Mouse (Mus musculus) limb, embryonic 13.5 days (tissue): ENCODE data around the gene Cyp2a4. TPM values are rescaled to one million over a fixed set of nuclear protein-coding genes. Genes with fewer than 3 reads are reported as not detected.
"Not testable (repeated sequence)": the region's sequence is repeated elsewhere in the genome, so short reads cannot be mapped to it uniquely, and the experiment has no call there.

Experiments used
- ATAC-seq: fragments of 200-750 bp; cut with Nextera tagmentation; 2 replicates; pipeline ENCODE4 v1.8.0; 2017; ENCODE audit warnings: low read depth, moderate number of reproducible peaks, moderate TSS enrichment; ENCODE audit not compliant: low FRiP score
- H3K27ac ChIP-seq: fragments of 300-500 bp; sonication (generic); 2 replicates; pipeline ENCODE4 v1.5.1; 2015; ENCODE audit warnings: inconsistent platforms, mild to moderate bottlenecking, moderate library complexity
- H3K27me3 ChIP-seq: fragments of 300-500 bp; sonication (generic); 2 replicates; pipeline ENCODE4 v1.6.1; 2015; ENCODE audit warnings: mild to moderate bottlenecking, inconsistent platforms
- H3K36me3 ChIP-seq: fragments of 300-500 bp; sonication (generic); 2 replicates; pipeline ENCODE4 v1.6.1; 2015; ENCODE audit warnings: inconsistent platforms, mild to moderate bottlenecking, moderate library complexity
- H3K4me1 ChIP-seq: fragments of 300-500 bp; sonication (generic); 2 replicates; pipeline ENCODE4 v1.6.1; 2015; ENCODE audit warnings: inconsistent platforms
- H3K4me2 ChIP-seq: fragments of 300-500 bp; sonication (generic); replicated peaks from 2 replicates; pipeline ENCODE4 v1.6.1; 2015; ENCODE audit warnings: inconsistent platforms, mild to moderate bottlenecking, moderate library complexity
- H3K4me3 ChIP-seq: fragments of 300-500 bp; sonication (generic); 2 replicates; pipeline ENCODE4 v1.5.1; 2015; ENCODE audit warnings: moderate library complexity, mild to moderate bottlenecking, inconsistent platforms
- H3K9ac ChIP-seq: fragments of 300-500 bp; sonication (generic); 2 replicates; pipeline ENCODE4 v1.6.1; 2015; ENCODE audit warnings: mild to moderate bottlenecking, inconsistent platforms
- H3K9me3 ChIP-seq: fragments of 300-500 bp; sonication (generic); 2 replicates; pipeline ENCODE4 v1.6.1; 2016; ENCODE audit warnings: inconsistent platforms
- WGBS: fragments of 180-500 bp; shearing (Covaris S2); methylation state at CpG from one replicate; pipeline ENCODE4 v1.1.7; 2015; 5-methylcytosine and 5-hydroxymethylcytosine counted together
- polyA plus RNA-seq: library from polyadenylated mRNA; unstranded; fragments of >200 nt; fragmentation: Nextera tagmentation; extraction: Ambion mirVana; gene quantifications from 2 replicates; pipeline ENCODE4 v1.2.1, GENCODE M21; 2015

Cyp2a4 gene
- not detected in 2 replicates for polyA plus RNA-seq

GRCm38 (mm10) chr7:26306926-26307325, at the start of gene Cyp2a4:
Gene Cyp2a4 (plus strand): TSS chr7:26307169.
- WGBS: 59% methylated on average over 2 of the region's 2 CpGs
- not testable (repeated sequence) for H3K36me3 ChIP-seq, ATAC-seq

DNA sequence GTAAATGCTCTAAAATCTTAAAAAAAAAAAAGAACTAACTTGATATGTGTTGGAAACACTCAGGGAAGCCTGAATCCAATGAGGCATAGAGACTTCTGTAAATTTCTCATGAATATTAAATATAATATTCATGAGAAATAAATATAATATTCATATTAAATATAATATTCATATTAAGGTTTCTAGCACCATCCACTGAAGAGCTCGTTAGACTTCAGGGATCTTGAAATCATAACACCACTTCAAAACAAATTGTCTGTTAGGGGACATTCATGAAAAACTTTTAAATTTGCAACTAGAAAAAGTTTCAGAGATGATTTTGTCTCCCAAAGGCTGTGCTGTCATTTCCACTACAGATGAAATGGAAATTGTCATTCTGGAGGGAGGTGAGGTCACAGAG, 46.9 kb upstream of the Cyp2a4 start, which contains the start of gene Vmn1r184:
Gene Vmn1r184, plus strand, starts transcription at position 301 of the 400 bp plus-strand sequence.
- H3K4me2 ChIP-seq, H3K4me1 ChIP-seq, ATAC-seq, H3K9ac ChIP-seq, H3K4me3 ChIP-seq, H3K9me3 ChIP-seq, H3K36me3 ChIP-seq, H3K27me3 ChIP-seq, H3K27ac ChIP-seq: not testable (repeated sequence)
- WGBS: 81% methylated on average over 1 of the region's 1 CpGs

More at GRCm38 (mm10) chr7:26306926-26307325, at the start of gene Cyp2a4:
- peaks cover 12% of the 10 kb centered on the region; the same call in 1 of the 2 replicates for H3K9me3 ChIP-seq
- not testable (repeated sequence) for H3K9ac ChIP-seq, H3K4me3 ChIP-seq, H3K27ac ChIP-seq, H3K27me3 ChIP-seq, H3K4me1 ChIP-seq, H3K4me2 ChIP-seq

DNA sequence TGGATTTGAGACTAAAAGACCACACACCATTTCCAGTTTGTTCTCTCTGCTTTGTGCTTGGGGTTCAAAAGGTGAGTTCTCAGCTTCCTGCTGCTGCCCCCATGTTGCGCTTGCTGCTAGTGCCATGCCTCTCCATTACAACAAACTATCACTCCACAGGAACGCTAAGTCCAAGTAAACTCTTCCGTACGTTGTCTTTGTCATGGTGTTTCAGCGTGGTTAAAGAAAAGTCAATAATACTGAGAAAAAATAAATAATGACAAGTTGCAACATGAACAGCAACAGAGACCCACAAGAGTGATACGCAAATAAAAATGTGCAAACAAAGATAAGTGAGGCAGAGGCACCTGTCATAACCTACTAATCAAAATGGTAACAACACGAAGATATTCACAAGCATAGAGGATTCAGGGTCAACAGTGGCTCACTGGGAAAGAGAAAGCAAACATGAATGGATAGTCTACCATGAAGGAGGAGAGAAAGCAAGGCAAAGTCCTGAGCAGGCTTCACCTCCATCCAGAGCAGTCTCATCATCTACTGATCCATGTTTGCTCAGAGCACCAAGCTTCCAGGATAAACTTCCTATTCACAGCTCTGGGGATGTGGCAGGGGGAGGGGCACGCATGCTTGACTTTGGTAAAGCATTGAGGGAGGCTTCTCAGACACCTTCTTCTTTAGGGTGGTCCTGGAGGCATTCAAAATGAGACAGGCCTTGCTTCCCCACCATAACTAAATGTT, 3.4 kb upstream of the Cyp2a4 start:
- H3K9ac ChIP-seq, ATAC-seq, H3K9me3 ChIP-seq, H3K36me3 ChIP-seq, H3K27ac ChIP-seq, H3K4me2 ChIP-seq, H3K4me1 ChIP-seq, H3K4me3 ChIP-seq, H3K27me3 ChIP-seq: not testable (repeated sequence)
- WGBS: 77% methylated on average over 8 of the region's 8 CpGs

DNA sequence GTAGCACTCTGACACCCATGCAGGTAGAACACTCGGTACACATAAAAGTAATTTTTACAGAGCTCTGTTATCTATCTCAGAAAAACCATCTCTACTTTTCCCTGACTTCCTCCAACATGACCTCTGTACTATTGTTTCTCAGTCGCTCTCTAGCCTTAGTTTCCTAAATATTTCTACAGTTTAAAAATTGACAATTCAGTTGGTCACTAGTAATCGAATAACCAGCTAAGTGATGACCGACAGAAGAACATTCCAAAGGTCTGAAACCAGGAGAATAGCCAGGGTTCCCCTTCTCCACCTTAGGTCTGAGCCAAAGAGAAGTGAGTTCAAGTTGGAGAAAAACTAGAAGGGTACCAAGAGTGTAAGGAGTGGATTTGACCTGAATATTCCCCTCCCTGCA, 4.8 kb downstream of the Cyp2a4 start:
- H3K36me3 ChIP-seq, H3K27me3 ChIP-seq: not testable (repeated sequence)
- WGBS: 87% methylated on average over 4 of the region's 4 CpGs

DNA sequence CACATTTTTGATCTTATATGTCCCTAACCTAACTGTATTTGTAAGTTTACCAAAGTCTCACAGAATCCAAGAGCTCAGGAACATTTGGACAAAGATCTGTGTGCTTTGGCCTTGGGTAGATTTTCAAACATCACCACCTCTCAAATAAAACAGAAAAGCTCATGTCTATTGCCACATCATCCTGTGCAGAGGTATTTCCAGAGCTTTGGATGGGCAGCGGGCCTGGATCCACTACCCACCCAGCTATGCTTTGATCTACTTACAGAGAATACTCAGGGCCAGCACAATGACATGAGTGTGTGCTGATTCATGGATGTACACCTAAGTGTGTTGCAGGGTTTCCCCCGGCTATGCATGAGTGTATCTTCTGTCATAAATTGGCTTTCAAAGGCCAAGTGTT, 8.2 kb downstream of the Cyp2a4 start:
- H3K9me3 ChIP-seq, H3K36me3 ChIP-seq, ATAC-seq, H3K9ac ChIP-seq, H3K27ac ChIP-seq, H3K27me3 ChIP-seq, H3K4me2 ChIP-seq, H3K4me3 ChIP-seq, H3K4me1 ChIP-seq: not testable (repeated sequence)
- WGBS: 85% methylated on average over 2 of the region's 2 CpGs

More for the DNA sequence above, 4.8 kb downstream of the Cyp2a4 start:
- H3K4me1 ChIP-seq, ATAC-seq, H3K27ac ChIP-seq, H3K9ac ChIP-seq, H3K4me2 ChIP-seq, H3K4me3 ChIP-seq: not testable (repeated sequence)
- H3K9me3 ChIP-seq: peaks cover 12% of the 10 kb centered on the region; the same call in 1 of the 2 replicates

DNA sequence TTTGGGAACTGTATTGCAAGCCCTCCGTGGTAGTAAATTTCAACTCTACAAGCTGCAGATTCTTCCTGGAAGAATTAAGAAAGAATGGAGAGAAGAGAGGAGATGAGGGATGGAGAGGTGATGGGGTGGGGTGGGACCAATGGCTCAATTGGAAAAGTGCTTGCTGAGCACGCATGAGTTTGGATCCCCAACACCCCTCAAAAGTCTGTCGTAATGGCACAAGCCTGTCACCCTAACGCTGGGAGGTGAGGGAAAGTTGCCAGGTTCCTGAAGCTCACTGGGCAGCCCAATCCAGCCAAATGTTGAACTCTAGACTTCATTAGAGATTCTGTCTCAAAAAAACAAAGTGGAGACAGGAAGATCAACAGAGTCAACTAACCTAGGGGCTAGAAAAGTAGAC, 8.8 kb downstream of the Cyp2a4 start:
- not testable (repeated sequence) for H3K27me3 ChIP-seq, H3K27ac ChIP-seq, H3K9me3 ChIP-seq, H3K4me1 ChIP-seq, H3K9ac ChIP-seq, H3K36me3 ChIP-seq, ATAC-seq, H3K4me3 ChIP-seq, H3K4me2 ChIP-seq
- WGBS: 77% methylated on average over 4 of the region's 4 CpGs

GRCm38 (mm10) chr7:26320361-26320760, 13.4 kb downstream of the Cyp2a4 start:
- 61% methylated on average over 3 of the region's 3 CpGs for WGBS
- H3K27me3 ChIP-seq, H3K36me3 ChIP-seq: not testable (repeated sequence)

GRCm38 (mm10) chr7:26350177-26350576, 43.2 kb downstream of the Cyp2a4 start:
- H3K9me3 ChIP-seq, H3K4me1 ChIP-seq, H3K27ac ChIP-seq, H3K9ac ChIP-seq, ATAC-seq, H3K4me2 ChIP-seq, H3K36me3 ChIP-seq, H3K4me3 ChIP-seq, H3K27me3 ChIP-seq: not testable (repeated sequence)

More at GRCm38 (mm10) chr7:26320361-26320760, 13.4 kb downstream of the Cyp2a4 start:
- H3K4me1 ChIP-seq, H3K9ac ChIP-seq, H3K4me2 ChIP-seq, H3K4me3 ChIP-seq, ATAC-seq, H3K27ac ChIP-seq, H3K9me3 ChIP-seq: not testable (repeated sequence)

DNA sequence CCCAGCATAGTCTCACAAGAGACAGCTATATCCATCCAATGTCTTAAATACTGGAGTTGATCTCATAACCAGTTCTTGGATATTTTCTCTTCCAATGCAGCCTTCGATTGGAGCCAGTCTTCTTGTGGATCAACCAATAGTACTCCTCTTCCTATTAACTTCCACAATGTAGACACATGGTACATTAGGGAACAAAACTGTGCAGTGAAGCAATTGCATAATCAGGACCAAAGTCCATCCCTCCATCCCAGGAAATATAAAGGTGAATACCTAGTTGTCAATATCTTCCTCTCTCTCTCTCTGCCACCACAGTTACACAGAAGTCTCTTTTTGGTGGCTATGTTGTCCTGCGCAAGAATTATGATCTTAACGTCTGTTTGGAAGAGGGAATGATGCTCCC, 45.3 kb downstream of the Cyp2a4 start:
- H3K27me3 ChIP-seq, H3K4me3 ChIP-seq, H3K9ac ChIP-seq, H3K36me3 ChIP-seq, ATAC-seq, H3K9me3 ChIP-seq, H3K4me2 ChIP-seq, H3K4me1 ChIP-seq, H3K27ac ChIP-seq: not testable (repeated sequence)
- 78% methylated on average over 3 of the region's 3 CpGs for WGBS

- ATAC-seq: not testable (repeated sequence)
These were observed 49.8 kb downstream of the Cyp2a4 start for GRCm38 (mm10) chr7:26356719-26357118.

More at GRCm38 (mm10) chr7:26356719-26357118, 49.8 kb downstream of the Cyp2a4 start:
- H3K36me3 ChIP-seq, H3K27me3 ChIP-seq, H3K27ac ChIP-seq, H3K4me2 ChIP-seq, H3K4me3 ChIP-seq, H3K9ac ChIP-seq, H3K4me1 ChIP-seq: not testable (repeated sequence)
- peaks cover 16% of the 10 kb centered on the region for H3K9me3 ChIP-seq
- 87% methylated on average over 6 of the region's 6 CpGs for WGBS

Other genes with a start within 250 kb of the Cyp2a4 start
- gene Cyp2b13, start 245.7 kb upstream of the Cyp2a4 start, polyA plus RNA-seq: not detected in 2 replicates
- gene Cyp2b9, start 133.8 kb upstream of the Cyp2a4 start, polyA plus RNA-seq: not detected in 2 replicates
- gene Vmn1r184, start 46.8 kb upstream of the Cyp2a4 start, polyA plus RNA-seq: not detected in 2 replicates
- gene Nlrp9c, start 96.5 kb downstream of the Cyp2a4 start, polyA plus RNA-seq: not detected in 2 replicates
- gene Nlrp4a, start 127.9 kb downstream of the Cyp2a4 start, polyA plus RNA-seq: not detected in 2 replicates
- not detected in 2 replicates for gene Nlrp9a, start 227.9 kb downstream of the Cyp2a4 start, polyA plus RNA-seq